Mouse (Mus musculus) forebrain, embryonic 14.5 days (tissue): ENCODE measurements around the gene Pold3. TPM values are rescaled to one million over a fixed set of nuclear protein-coding genes. Genes with fewer than 3 reads are reported as not detected.

Experiments used
- ATAC-seq: fragments of 200-750 bp; cut with Nextera tagmentation; 2 replicates; pipeline ENCODE4 v1.8.0; 2017; ENCODE audit warnings: mild to moderate bottlenecking, moderate library complexity
- DNase-seq: peaks from one replicate; pipeline ENCODE4 v3.0.0-alpha.2; 2015; ENCODE audit warnings: low spot score
- H3K27ac ChIP-seq: fragments of 300-500 bp; sonication (generic); 2 replicates; pipeline ENCODE4 v1.5.1; 2014; ENCODE audit warnings: low read depth, mild to moderate bottlenecking, control low read depth, low read length, moderate library complexity
- H3K27me3 ChIP-seq: fragments of 300-500 bp; sonication (generic); replicated peaks from 2 replicates; pipeline ENCODE4 v1.6.1; 2014; ENCODE audit warnings: low read length, control low read depth, mixed read lengths; ENCODE audit not compliant: control insufficient read depth, insufficient read depth
- H3K36me3 ChIP-seq: fragments of 300-500 bp; sonication (generic); 2 replicates; pipeline ENCODE4 v1.6.1; 2014; ENCODE audit warnings: low read length, control low read depth; ENCODE audit not compliant: control insufficient read depth, insufficient read depth
- H3K4me1 ChIP-seq: fragments of 300-500 bp; sonication (generic); 2 replicates; pipeline ENCODE4 v1.6.1; 2014; ENCODE audit warnings: antibody characterized with exemption, low read length, control low read depth; ENCODE audit not compliant: control insufficient read depth, insufficient read depth
- H3K4me2 ChIP-seq: fragments of 300-500 bp; sonication (generic); 2 replicates; pipeline ENCODE4 v1.6.1; 2014; ENCODE audit warnings: mild to moderate bottlenecking, control low read depth, low read length
- H3K4me3 ChIP-seq: fragments of 300-500 bp; sonication (generic); 2 replicates; pipeline ENCODE4 v1.5.1; 2014; ENCODE audit warnings: low read depth, low read length, control low read depth
- H3K9ac ChIP-seq: fragments of 300-500 bp; sonication (generic); 2 replicates; pipeline ENCODE4 v1.6.1; 2014; ENCODE audit warnings: mild to moderate bottlenecking, low read length, control low read depth, moderate library complexity
- H3K9me3 ChIP-seq: fragments of 300-500 bp; sonication (generic); replicated peaks from 2 replicates; pipeline ENCODE4 v1.6.1; 2016; ENCODE audit warnings: low read length, control low read depth, mixed read lengths; ENCODE audit not compliant: control insufficient read depth
- WGBS: fragments of 180-500 bp; shearing (Covaris S2); extraction: QIAGEN DNeasy Blood & Tissue Kit; methylation state at CpG from one replicate; pipeline ENCODE4 v1.1.7; 2014; 5-methylcytosine and 5-hydroxymethylcytosine counted together
- polyA plus RNA-seq: library from polyadenylated mRNA; unstranded; fragments of >200 nt; fragmentation: Nextera tagmentation; extraction: Ambion mirVana; gene quantifications from 2 replicates; pipeline ENCODE4 v1.2.1, GENCODE M21; 2014

Pold3 gene
- polyA plus RNA-seq, 1 experiment from 2014 or later = 54.1 TPM

DNA sequence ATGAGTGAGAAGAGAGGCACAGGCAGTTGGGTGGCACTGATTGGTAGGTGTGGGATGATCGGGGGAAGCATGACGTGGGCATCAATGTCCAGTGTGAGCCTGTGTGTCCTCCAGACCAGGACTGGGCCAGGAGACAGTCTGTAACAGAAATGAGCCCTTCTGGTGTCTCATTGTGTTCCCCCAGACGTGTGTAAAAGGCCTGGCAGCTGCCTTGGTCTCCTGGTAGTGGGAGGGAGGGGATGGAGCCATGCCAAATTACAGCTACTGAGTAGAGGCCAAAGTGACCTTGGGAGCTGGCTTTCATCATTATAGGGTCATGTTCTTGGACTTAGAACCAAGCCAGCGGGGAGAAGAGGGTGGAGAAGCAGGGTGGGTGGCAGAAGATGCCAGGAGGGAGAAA is 69.5 kb downstream of the Pold3 start:
- no peak overlapping the region for H3K9ac ChIP-seq
- WGBS = 59% methylated on average over 4 of the region's 4 CpGs
- H3K4me3 ChIP-seq = no peak overlapping the region
- H3K4me1 ChIP-seq = no peaks in the 10 kb centered on the region
- H3K27me3 ChIP-seq = no peaks in the 10 kb centered on the region
- H3K4me2 ChIP-seq = no peak overlapping the region
- no peaks in the 10 kb centered on the region for H3K36me3 ChIP-seq
- no peak overlapping the region for H3K27ac ChIP-seq
- DNase-seq = no peak
- no peaks in the 10 kb centered on the region for H3K9me3 ChIP-seq
- ATAC-seq = no peak

- Histone ChIP-seq H3K4me3 (no peak overlapping the region), H3K27me3 (no peaks in the 10 kb centered on the region), H3K36me3 (no peaks in the 10 kb centered on the region), H3K4me1 (no peaks in the 10 kb centered on the region), H3K27ac (no peak overlapping the region), H3K9me3 (no peaks in the 10 kb centered on the region), H3K4me2 (no peak overlapping the region), H3K9ac (no peak overlapping the region)
- ATAC-seq (no peak), DNase-seq (no peak)
- WGBS = 72% methylated on average over 2 of the region's 2 CpGs
Observed at GRCm38 (mm10) chr7:100046486-100046885, 74.9 kb downstream of the Pold3 start.

GRCm38 (mm10) chr7:100043605-100044031 is 77.7 kb downstream of the Pold3 start:
- Histone ChIP-seq H3K36me3 (no peaks in the 10 kb centered on the region), H3K27ac (no peak overlapping the region), H3K9ac (no peak overlapping the region), H3K4me2 (no peak overlapping the region), H3K4me1 (no peaks in the 10 kb centered on the region), H3K9me3 (no peaks in the 10 kb centered on the region), H3K27me3 (no peaks in the 10 kb centered on the region), H3K4me3 (no peak overlapping the region)
- ATAC-seq (no peak), DNase-seq (no peak)
- WGBS = 57% methylated on average over 4 of the region's 4 CpGs

DNA sequence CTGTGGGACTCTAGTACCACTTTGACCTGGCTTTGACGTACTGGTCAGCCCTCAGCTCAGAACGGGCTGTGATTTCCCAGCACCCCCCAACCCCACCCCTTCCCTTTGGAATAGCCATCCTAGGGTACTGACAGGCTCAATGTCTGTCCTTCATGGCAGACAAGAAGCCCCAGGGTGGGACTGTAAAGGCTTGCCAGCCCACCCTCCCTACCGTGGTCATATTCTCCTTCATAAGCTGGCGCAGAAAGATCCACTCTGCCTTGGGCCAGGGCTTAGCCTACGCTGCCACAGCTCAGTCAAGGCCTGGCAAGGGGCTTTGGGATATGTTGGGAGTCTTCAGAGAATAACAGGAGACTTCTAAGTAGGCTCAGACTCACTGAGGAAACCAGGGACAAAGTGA is 78.3 kb downstream of the Pold3 start:
- no peak for ATAC-seq

DNA sequence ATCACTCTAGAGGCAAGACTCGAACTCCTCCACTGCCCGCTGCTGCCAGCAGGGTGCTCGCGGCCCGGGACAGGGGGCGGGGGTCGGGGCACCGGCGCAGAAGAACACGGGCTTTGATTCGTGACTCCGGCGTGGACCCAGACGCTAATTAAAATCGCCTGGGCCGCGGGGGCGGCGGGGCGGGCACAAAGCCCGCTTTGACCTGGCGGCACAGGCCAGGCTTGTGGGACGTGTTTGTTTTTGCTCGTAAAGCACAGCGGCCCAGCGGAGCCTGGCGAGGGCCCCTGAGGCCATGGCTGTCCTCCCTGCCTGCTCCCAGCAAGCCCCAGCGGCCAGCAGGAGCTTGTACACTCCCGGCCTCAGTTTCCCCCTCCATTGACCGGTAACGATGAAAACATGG is 79.2 kb downstream of the Pold3 start:
- Histone ChIP-seq H3K27ac (no peak overlapping the region), H3K9me3 (no peaks in the 10 kb centered on the region), H3K4me1 (no peaks in the 10 kb centered on the region), H3K27me3 (no peaks in the 10 kb centered on the region), H3K4me3 (no peak overlapping the region), H3K4me2 (no peak overlapping the region), H3K9ac (no peak overlapping the region), H3K36me3 (no peaks in the 10 kb centered on the region)
- 16% methylated on average over 31 of the region's 31 CpGs for WGBS
- ATAC-seq = no peak
- DNase-seq = no peak

More for the DNA sequence above, 78.3 kb downstream of the Pold3 start:
- no peak for DNase-seq
- 90% methylated on average over 5 of the region's 5 CpGs for WGBS
- H3K27ac ChIP-seq = no peak overlapping the region
- no peak overlapping the region for H3K4me2 ChIP-seq
- H3K27me3 ChIP-seq = no peaks in the 10 kb centered on the region
- no peaks in the 10 kb centered on the region for H3K4me1 ChIP-seq
- H3K36me3 ChIP-seq = no peaks in the 10 kb centered on the region
- H3K9ac ChIP-seq = no peak overlapping the region
- H3K4me3 ChIP-seq = no peak overlapping the region
- no peaks in the 10 kb centered on the region for H3K9me3 ChIP-seq

DNA sequence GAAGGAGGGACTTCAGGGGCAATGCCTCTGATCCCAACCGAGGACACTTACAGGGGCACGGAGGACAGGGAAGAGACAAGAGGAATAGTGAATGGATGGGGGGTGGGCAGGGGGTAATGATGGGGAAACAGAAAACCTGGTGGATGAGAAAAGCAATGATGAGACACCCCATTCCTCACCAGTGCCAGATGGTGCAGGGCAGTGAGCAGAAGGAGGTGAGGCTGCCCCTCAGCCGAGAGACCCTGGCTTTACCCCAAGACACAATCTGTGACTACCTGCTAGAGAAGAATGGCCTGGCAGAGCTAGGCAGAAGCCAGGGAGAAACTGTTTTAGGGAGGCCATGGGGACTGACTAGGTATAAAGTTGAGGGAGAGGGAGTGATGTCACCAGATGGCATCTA is 84.9 kb downstream of the Pold3 start:
- no peak overlapping the region for H3K9ac ChIP-seq
- no peak overlapping the region for H3K4me3 ChIP-seq
- H3K4me2 ChIP-seq = no peak overlapping the region
- ATAC-seq = peak; percentile 34; the same call in 1 of the 2 replicates
- H3K9me3 ChIP-seq = no peaks in the 10 kb centered on the region
- DNase-seq = peak; percentile 38
- peaks cover 4% of the 10 kb centered on the region; the same call in 1 of the 2 replicates for H3K4me1 ChIP-seq
- WGBS = 62% methylated on average over 3 of the region's 3 CpGs
- no peaks in the 10 kb centered on the region for H3K36me3 ChIP-seq
- 0 out of 2 replicates have a peak overlapping the region, but pooled peaks have one; percentile 30 for H3K27ac ChIP-seq
- H3K27me3 ChIP-seq = no peaks in the 10 kb centered on the region

- 0 out of 2 replicates have a peak, but pooled peaks have one; percentile 20 for ATAC-seq
- Histone ChIP-seq H3K36me3 (no peaks in the 10 kb centered on the region), H3K9ac (no peak overlapping the region), H3K4me3 (no peak overlapping the region), H3K27me3 (no peaks in the 10 kb centered on the region), H3K9me3 (no peaks in the 10 kb centered on the region), H3K4me1 (peaks cover 4% of the 10 kb centered on the region; the same call in 1 of the 2 replicates), H3K27ac (0 out of 2 replicates have a peak overlapping the region, but pooled peaks have one; percentile 30), H3K4me2 (no peak overlapping the region)
- peak; percentile 56 for DNase-seq
- WGBS = 71% methylated on average over 7 of the region's 7 CpGs
Observed at GRCm38 (mm10) chr7:100036050-100036449, 85.3 kb downstream of the Pold3 start.

- WGBS = 89% methylated on average over 11 of the region's 11 CpGs
- Histone ChIP-seq H3K36me3 (no peaks in the 10 kb centered on the region), H3K27me3 (no peaks in the 10 kb centered on the region), H3K4me2 (no peak overlapping the region), H3K4me1 (peaks cover 4% of the 10 kb centered on the region; the same call in 1 of the 2 replicates), H3K9ac (no peak overlapping the region), H3K27ac (no peak overlapping the region), H3K9me3 (no peaks in the 10 kb centered on the region), H3K4me3 (no peak overlapping the region)
- no peak for ATAC-seq
- no peak for DNase-seq
Observed at GRCm38 (mm10) chr7:100034815-100035463, 86.4 kb downstream of the Pold3 start.

- 76% methylated on average over 5 of the region's 5 CpGs for WGBS
- Histone ChIP-seq H3K4me2 (no peak overlapping the region), H3K27me3 (no peaks in the 10 kb centered on the region)
Observed at GRCm38 (mm10) chr7:100033672-100034071, 87.7 kb downstream of the Pold3 start.

More at GRCm38 (mm10) chr7:100033672-100034071, 87.7 kb downstream of the Pold3 start:
- no peak for DNase-seq
- Histone ChIP-seq H3K36me3 (no peaks in the 10 kb centered on the region), H3K9me3 (no peaks in the 10 kb centered on the region), H3K4me1 (peaks cover 4% of the 10 kb centered on the region; the same call in 1 of the 2 replicates), H3K9ac (no peak overlapping the region), H3K27ac (no peak overlapping the region), H3K4me3 (no peak overlapping the region)
- no peak for ATAC-seq
